Mouse (Mus musculus): Measurements from ENCODE around the gene Ybx1. TPM values are rescaled to one million over a fixed set of nuclear protein-coding genes. Genes with fewer than 3 reads are reported as not detected.

The Ybx1 gene
- polyA plus RNA-seq, 1 experiment = 867 TPM

- no peak overlapping the region for H3K4me3 ChIP-seq (ENCODE audit: insufficient read depth, low read length)
- TF ChIP-seq POLR2A (IDR thresholded peaks at IDR 0.05; ENCODE audit: low read depth, low read length) (no peak), CTCF (IDR thresholded peaks at IDR 0.05; ENCODE audit: borderline replicate concordance, insufficient read depth, low read length) (no peak)
- no peak overlapping the region for H3K27ac ChIP-seq (ENCODE audit: insufficient read depth, low read length)
- 0 out of 2 replicates have a peak, but pooled peaks cover 5% of the 10 kb centered on the region for H3K4me1 ChIP-seq (ENCODE audit: control insufficient read depth, insufficient read depth, low read length)
Observed at GRCm38 (mm10) chr4:119254012-119254618, 40.3 kb downstream of the Ybx1 start.

GRCm38 (mm10) chr4:119252025-119252808 is 42.2 kb downstream of the Ybx1 start:
- H3K27ac ChIP-seq (ENCODE audit: insufficient read depth, low read length) = no peak overlapping the region
- TF ChIP-seq POLR2A (IDR thresholded peaks at IDR 0.05; ENCODE audit: low read depth, low read length) (no peak), CTCF (IDR thresholded peaks at IDR 0.05; ENCODE audit: borderline replicate concordance, insufficient read depth, low read length) (no peak)
- H3K4me1 ChIP-seq (ENCODE audit: control insufficient read depth, insufficient read depth, low read length) = 0 out of 2 replicates have a peak, but pooled peaks cover 5% of the 10 kb centered on the region
- H3K4me3 ChIP-seq (ENCODE audit: insufficient read depth, low read length) = no peak overlapping the region

GRCm38 (mm10) chr4:119248407-119248965 is 45.9 kb downstream of the Ybx1 start:
- no peaks in the 10 kb centered on the region for H3K4me1 ChIP-seq (ENCODE audit: control insufficient read depth, insufficient read depth, low read length)
- TF ChIP-seq CTCF (IDR thresholded peaks at IDR 0.05; ENCODE audit: borderline replicate concordance, insufficient read depth, low read length) (no peak), POLR2A (IDR thresholded peaks at IDR 0.05; ENCODE audit: low read depth, low read length) (no peak)
- no peak overlapping the region for H3K4me3 ChIP-seq (ENCODE audit: insufficient read depth, low read length)
- H3K27ac ChIP-seq (ENCODE audit: insufficient read depth, low read length) = no peak overlapping the region

DNA sequence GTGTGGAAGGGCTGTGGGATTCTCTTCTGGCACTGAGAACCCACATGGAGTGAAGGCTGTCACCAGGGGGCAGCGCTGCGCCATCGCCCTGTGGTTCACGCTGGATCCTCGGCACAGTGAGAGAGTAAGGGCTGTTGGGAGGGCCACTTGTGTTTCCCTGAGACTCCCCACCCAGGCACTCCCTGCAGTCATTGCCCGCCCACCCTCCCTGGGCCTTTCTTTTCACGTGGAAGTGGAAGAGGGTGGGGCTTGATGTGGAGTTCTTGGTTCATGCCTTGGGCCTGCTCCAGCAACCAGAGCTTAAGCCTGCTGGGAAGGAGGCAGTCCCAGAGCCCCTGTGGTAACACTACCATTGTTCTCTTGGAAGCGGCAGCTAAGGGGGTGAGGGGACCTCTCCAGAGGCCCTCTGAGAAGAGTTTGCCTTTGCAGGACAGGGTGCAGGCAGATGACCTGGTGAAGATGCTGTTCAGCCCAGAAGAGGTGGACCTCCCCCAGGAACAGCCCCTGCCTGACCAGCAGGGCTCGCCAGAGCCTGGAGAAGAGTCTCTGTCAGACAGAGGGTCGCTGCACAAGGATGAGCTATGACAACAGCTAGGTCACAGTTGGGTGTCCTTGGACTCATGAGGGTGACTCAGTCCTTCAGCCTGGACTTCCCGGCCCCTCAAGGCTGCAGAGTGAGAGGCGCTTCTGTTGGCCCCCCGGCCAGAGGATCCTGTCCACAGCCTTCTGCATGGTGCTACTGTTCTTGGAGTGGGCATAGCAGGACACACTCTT is 46.8 kb downstream of the Ybx1 start:
- Histone ChIP-seq H3K4me3 (ENCODE audit: insufficient read depth, low read length) (no peak overlapping the region), H3K27ac (ENCODE audit: insufficient read depth, low read length) (no peak overlapping the region), H3K4me1 (ENCODE audit: control insufficient read depth, insufficient read depth, low read length) (no peaks in the 10 kb centered on the region)
- no peak for TF ChIP-seq POLR2A (IDR thresholded peaks at IDR 0.05; ENCODE audit: low read depth, low read length)
- peak; percentile 96 for TF ChIP-seq CTCF (IDR thresholded peaks at IDR 0.05; ENCODE audit: borderline replicate concordance, insufficient read depth, low read length)

DNA sequence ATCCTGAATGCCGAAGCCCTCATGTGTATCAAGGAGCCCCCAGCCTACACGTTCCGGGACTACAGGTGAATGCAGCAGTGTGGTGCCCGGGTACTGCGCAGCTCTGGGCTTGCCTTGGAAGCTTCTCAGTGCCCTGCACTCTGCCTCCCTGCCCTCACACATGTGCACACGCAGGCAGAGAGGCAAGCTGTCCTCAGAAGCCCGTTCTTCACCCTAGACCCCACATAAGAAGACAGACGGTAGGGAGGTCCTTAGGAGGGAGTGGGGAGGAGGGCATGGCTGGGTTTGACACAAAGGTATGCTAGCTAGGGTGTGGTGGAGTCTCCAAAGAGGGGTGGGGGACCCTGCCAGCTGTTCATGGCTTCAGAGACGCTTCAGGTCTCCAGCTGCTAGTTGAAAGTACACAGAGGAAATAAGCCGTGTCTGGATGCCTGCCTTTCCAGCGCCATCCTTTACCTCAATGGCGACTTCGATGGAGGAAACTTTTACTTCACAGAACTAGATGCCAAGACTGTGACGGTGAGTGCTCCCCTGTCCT is 47.6 kb downstream of the Ybx1 start:
- Histone ChIP-seq H3K4me3 (ENCODE audit: insufficient read depth, low read length) (no peak overlapping the region), H3K4me1 (ENCODE audit: control insufficient read depth, insufficient read depth, low read length) (no peaks in the 10 kb centered on the region), H3K27ac (ENCODE audit: insufficient read depth, low read length) (no peak overlapping the region)
- TF ChIP-seq POLR2A (IDR thresholded peaks at IDR 0.05; ENCODE audit: low read depth, low read length) (no peak), CTCF (IDR thresholded peaks at IDR 0.05; ENCODE audit: borderline replicate concordance, insufficient read depth, low read length) (no peak)

- TF ChIP-seq CTCF (IDR thresholded peaks at IDR 0.05; ENCODE audit: borderline replicate concordance, insufficient read depth, low read length) = no peak
- TF ChIP-seq POLR2A (IDR thresholded peaks at IDR 0.05; ENCODE audit: low read depth, low read length) = no peak
- Histone ChIP-seq H3K4me3 (ENCODE audit: insufficient read depth, low read length) (no peak overlapping the region), H3K4me1 (ENCODE audit: control insufficient read depth, insufficient read depth, low read length) (no peaks in the 10 kb centered on the region), H3K27ac (ENCODE audit: insufficient read depth, low read length) (no peak overlapping the region)
Observed at GRCm38 (mm10) chr4:119245961-119246360, 48.4 kb downstream of the Ybx1 start.

GRCm38 (mm10) chr4:119245556-119245955 is 48.8 kb downstream of the Ybx1 start:
- H3K4me3 ChIP-seq (ENCODE audit: insufficient read depth, low read length) = no peak overlapping the region
- no peak for TF ChIP-seq POLR2A (IDR thresholded peaks at IDR 0.05; ENCODE audit: low read depth, low read length)
- TF ChIP-seq CTCF (IDR thresholded peaks at IDR 0.05; ENCODE audit: borderline replicate concordance, insufficient read depth, low read length) = no peak

GRCm38 (mm10) chr4:119244468-119245240 is 49.8 kb downstream of the Ybx1 start:
- TF ChIP-seq POLR2A (IDR thresholded peaks at IDR 0.05; ENCODE audit: low read depth, low read length) = no peak
- no peak overlapping the region for H3K4me3 ChIP-seq (ENCODE audit: insufficient read depth, low read length)

More at GRCm38 (mm10) chr4:119245556-119245955, 48.8 kb downstream of the Ybx1 start:
- no peaks in the 10 kb centered on the region for H3K4me1 ChIP-seq (ENCODE audit: control insufficient read depth, insufficient read depth, low read length)
- H3K27ac ChIP-seq (ENCODE audit: insufficient read depth, low read length) = no peak overlapping the region

DNA sequence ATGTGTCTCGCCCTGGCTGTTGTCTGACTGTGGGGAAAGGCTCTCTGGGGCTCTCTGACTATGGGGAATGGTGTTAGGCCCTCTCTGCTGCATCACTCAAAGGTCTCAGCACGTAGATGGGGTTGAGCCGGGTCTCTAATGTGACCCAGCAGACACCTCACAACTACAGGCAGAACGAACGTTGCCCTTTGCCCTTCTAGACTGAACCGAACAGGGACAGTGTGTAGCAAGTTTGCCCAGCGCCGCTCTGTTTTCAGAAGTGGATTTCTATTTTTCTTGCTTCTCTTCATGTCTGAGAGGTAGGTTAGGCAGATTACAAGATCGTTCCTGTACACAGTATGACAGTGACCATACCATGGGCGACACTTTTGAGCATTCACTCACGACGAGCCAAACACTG is 51.8 kb downstream of the Ybx1 start:
- Histone ChIP-seq H3K27ac (ENCODE audit: insufficient read depth, low read length) (no peak overlapping the region), H3K4me1 (ENCODE audit: control insufficient read depth, insufficient read depth, low read length) (no peaks in the 10 kb centered on the region), H3K4me3 (ENCODE audit: insufficient read depth, low read length) (no peak overlapping the region)
- TF ChIP-seq CTCF (IDR thresholded peaks at IDR 0.05; ENCODE audit: borderline replicate concordance, insufficient read depth, low read length) (no peak), POLR2A (IDR thresholded peaks at IDR 0.05; ENCODE audit: low read depth, low read length) (no peak)

More at GRCm38 (mm10) chr4:119244468-119245240, 49.8 kb downstream of the Ybx1 start:
- no peaks in the 10 kb centered on the region for H3K4me1 ChIP-seq (ENCODE audit: control insufficient read depth, insufficient read depth, low read length)
- H3K27ac ChIP-seq (ENCODE audit: insufficient read depth, low read length) = no peak overlapping the region

Measured in embryonic fibroblast, embryonic 13.5 days (primary cell).